Mouse (Mus musculus): Measurements from ENCODE around the gene Tbx18.

The Tbx18 gene

DNA sequence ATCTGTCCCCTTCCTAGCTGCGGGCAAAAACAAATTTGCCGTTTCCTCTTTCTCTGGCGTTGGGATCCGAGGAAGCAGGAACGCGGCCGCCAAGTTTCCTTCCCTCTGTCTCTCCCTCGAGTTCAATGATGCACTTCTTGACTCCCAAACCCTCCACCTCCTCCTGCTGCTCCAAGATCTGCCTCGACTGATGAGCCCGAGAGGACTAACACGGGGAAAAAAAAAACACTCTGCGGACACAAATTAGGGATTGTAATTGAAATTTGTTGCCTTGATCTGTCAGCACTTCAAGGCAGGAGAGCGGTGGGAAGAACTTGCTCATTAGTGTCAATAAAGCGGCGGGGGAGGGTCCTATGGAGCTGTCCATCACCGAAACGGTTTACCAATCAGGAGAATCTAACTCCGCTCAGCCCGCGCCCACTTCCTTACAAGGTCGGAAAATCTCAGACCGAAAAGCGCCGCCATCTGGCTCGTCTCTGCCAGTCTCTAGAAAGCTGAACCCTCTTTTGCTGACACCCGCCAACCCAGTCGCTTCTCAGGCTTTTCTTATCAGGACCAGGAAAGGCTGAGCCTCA is at the start of gene Tbx18:
Tbx18 (minus strand) TSS at position 300 of the 575 bp plus-strand sequence.
- DNase-seq (ENCODE audit: low read depth, low spot score), result peak; percentile 98

DNA sequence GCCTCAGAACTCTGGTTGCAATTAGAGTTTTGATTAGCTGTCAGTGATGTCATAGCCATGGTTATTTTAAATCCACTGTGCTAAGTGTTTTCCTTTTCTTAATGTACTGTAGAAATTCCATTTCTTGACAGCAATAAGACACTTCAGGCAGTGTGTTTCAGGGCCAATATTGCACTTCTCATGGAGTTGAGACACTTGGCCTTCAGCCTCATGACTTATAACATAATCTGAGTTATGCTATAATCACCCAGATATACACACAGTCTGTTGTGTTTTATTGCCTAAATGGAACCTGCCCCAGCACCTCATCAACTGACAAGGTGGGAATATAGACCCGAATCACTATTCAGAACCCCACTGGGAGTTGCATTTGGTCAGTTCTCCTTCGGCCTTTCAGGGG is 42.9 kb upstream of the Tbx18 start:
- no peak for DNase-seq (ENCODE audit: low read depth, low spot score)

DNA sequence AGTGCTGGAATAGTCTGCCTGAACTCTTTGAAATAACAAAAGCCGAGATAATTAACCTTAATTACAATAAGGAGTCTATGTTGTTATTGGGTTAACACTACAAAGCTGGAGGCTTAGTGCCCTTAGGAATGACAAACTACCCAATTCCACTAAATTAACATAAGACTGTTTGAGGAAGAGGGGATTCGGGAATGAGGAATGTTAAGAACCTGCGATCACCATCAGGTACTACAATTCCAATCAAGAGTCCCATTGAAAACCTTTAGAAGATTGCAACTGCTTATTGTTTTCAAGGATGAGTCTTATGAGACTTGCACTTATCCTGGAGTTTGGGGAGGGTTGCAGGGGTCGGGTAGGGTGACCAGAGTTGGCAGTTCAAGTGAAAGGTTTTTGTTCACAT is 24.6 kb upstream of the Tbx18 start:
- DNase-seq (ENCODE audit: low read depth, low spot score), result peak; percentile 51

DNA sequence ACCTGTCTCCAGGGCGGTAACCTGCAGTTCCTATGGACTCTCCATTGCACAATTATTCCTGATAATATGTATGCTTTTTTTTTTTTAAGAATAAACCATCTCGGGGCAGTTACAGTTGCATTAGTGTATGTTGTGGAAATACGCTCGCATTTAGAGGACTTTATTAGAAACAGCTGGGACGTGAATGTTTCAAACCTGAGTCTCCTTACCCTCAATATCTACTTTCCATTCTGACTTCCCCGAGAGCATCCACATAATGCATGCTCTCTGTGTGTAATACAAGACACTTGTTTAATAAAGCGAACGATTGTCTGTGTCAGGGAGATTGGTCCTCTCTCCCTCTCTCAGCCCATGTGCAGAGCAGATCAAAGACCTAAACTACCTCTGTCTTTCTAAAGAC is 10.5 kb upstream of the Tbx18 start:
- DNase-seq (ENCODE audit: low read depth, low spot score), result no peak

DNA sequence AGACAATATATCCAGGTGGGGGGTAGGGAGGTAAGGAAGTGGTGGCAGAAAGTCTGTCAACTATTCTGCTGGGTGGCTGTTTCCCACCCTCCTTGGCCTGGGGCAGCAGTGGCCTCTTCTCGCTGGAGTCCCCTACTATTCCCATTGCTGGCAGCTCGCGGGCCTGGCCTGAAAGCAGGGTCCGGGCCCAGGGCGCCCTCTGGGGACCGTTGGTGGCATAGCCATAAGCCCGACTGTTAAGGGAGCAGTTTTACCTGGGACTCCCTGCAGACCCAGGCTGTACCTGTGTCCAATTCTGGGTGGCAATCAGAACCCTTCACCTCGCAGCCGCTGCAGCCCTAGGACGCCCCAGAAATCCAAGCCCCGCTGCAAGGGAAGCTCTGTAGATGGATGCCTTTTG is 9.6 kb upstream of the Tbx18 start:
- peak; percentile 77 for DNase-seq (ENCODE audit: low read depth, low spot score)

DNA sequence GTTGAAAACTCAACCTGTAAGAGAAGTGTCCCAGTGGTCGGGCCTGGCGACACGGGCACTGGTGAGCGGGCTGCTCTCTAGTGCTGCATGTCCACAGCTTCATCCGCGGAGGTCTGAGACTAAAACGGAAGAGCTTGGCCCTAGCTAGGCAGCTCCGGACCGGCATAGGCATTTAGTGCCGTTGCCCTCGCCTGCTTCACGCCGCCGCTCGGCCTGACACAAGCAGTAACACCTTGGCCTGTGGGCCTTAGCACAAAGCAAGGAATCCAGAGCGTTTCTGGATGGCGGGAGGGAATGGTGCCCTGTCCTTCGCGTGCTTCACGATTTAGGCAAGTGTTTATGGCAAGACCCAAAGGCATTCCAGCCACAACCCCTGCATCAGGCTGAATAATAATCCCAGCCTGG is 9.2 kb upstream of the Tbx18 start:
- DNase-seq (ENCODE audit: low read depth, low spot score), result peak; percentile 57

DNA sequence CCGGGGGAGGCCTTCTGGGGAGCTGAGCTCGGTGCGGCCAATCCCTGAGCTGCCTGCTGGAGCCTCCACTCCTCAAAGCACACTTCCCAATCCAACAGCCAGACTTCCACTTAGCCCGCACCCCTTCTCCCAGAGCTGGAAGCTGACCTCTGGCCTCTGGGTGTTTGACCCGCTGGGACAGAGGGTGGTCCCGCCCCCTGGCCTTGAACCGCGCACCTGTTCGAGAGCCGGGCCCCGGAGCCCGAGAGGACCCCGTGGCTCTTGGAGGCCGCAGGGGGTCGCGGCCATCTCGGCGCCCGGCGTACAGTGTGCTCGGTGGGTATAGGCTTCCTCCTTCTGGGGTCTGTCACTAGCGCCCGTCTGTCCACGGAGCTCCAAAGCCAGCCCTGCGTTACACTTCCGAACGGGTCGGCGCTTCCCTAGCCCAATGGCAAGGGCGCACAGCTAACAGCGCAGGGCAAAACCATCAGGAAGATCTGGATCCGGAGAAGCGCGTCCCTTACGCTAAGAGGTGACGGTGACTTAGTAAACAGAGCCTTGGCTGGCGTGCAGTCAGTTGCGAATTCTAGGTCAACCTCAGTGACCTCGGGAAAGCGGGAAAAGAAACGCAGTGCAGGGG is 8.6 kb upstream of the Tbx18 start:
- peak; percentile 69 for DNase-seq (ENCODE audit: low read depth, low spot score)

DNA sequence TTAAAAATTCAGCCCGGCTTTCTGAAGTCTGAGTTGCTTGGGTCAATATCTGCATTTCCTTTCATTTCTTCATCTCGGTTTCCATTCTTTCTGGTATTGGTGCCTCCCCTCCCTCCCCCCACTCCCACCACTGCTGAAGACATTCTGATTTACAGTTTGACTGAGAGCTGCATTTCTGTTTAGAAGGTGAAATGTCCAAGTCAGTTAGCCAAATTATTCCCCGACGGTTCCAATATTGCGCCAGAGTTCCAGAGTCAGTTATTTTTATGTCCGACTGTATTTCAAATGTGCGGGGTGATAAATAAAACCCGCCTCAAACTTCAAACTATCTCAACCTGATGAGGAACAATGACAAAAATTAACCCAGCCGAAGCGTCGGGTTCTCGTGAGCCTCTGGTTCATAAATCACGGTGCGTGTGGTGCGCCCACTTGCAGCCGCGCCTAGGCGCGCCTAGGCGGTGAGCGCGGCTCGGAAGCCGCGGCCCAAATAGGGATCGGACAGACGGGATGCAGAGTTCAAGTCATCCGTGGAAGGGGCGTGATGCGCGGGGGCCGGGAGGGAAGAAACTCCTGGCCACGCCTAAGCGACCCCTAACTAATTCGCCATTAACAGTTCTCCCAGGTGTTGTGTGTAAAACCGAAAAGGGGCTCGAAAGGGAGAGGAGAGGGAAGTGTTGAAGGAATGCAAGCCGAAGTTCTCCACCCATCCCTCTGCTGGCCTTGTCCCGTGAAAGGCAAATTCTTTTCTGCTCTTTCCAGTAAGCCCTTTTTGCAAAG is 7.9 kb upstream of the Tbx18 start:
- DNase-seq (ENCODE audit: low read depth, low spot score), result peak; percentile 82

DNA sequence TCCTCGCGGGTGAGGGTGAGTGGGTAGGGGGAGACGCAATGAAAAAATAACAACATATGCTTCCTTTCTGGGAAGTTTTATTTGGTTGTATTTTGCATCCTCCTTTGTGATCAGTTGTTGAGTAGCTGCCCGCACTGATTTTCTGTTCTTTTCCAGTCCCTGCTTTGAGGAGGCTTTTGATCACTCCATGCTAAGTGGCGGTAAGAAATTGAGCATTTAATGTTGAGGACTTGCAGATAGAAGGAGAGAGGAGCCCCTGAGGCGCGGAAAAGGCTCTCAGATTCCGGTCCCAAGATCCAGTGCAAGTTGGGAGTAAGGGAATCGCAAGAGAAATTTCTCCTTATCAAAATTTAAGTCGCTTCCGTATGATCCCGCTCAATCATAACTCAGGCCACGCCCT is 7.1 kb upstream of the Tbx18 start:
- DNase-seq (ENCODE audit: low read depth, low spot score), result no peak

DNA sequence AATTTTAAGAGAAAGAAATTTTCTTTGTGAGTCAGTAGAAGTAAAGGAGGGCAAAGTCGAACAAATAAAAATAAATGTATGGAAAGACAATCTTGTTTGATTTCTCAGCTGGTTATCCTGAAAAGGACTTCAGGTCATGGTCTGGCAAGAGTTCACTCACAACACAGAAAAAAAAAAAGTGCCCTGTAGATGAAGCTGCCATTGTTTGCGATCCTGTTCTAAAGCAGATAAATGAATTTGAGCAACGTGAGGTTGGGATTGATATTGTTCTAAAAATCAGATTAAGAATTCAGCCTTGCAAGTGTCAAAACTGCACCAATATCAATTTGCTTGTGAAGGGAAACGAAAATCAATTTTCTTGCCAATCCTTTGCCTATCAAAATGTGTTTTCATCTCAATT is 6.2 kb upstream of the Tbx18 start:
- no peak for DNase-seq (ENCODE audit: low read depth, low spot score)

DNA sequence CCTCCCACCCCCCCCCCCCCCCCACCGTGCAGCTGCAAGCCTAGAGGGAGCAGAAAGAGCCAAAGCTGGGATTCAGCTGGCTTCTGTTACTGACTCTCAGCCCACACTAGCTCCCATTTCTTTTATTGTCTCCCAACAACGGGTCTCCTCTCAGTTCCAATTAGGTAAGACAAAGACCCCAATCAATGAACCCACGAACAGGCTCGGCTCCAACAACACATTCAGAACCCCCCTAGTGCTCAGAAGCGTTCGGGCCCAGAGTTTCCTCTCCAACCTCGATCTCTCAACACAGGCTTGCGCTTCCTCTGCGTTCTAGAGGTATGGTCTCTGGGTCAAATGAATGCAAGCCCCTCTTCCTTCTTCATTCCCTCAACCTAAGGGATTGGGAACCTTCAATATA is 4.0 kb upstream of the Tbx18 start:
- DNase-seq (ENCODE audit: low read depth, low spot score), result no peak

DNA sequence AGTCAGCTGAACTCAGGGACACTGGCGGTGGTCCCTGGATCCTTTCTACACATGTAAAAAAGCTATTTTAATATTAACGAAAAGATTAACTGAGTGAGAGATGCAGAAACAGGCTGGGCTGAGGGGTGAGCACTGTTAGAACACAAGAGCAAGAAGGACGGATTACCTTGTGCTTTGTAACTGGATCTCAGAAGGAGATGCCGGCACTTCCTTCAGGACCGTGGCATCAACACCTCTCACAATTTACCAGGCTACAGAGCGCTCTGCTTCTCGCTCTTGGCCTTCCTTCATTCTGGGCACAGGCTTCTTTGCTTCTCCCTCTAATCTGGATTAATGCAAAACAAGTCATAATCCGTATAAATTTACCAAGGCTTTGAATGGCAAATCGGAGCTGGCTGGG is 3.6 kb upstream of the Tbx18 start:
- no peak for DNase-seq (ENCODE audit: low read depth, low spot score)

DNA sequence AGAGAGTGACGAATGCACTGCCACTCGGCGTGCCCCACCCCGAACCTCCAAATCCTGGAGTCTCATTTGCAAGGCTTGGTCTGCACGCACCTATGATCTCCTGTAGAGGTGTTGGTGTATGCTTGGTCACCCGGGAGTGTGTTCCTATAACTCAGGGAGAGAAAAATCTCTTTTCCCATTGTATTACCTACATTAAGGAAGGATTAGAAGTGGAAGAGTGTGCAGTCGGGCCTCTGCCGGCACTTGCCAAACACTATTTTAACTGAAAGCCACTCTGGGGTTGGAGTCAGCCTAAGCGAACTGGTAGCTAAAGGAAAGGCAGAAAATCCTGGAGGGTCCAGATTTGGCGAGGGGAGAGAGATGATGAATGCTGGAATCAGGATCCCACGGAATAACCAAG is 2.7 kb upstream of the Tbx18 start:
- peak; percentile 13 for DNase-seq (ENCODE audit: low read depth, low spot score)

DNA sequence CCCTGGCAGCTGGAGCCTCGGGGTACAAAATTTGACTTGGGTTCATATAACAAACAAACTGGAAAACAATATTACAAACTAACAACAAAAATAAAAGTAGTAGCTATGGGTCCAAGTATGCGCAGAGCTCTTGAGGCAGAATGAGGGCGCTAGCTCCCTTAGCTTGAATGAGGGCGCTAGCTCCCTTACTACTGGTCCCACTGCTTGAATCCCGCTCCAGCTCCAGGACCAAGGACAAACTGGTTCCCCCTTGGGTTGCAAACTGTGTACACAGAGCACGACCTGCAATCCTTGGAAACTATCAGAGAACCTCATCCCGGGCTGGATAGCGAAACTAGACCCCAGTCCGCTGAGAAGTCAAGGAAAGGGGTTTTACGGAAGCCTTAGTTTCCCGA is 2.2 kb upstream of the Tbx18 start:
- peak; percentile 36 for DNase-seq (ENCODE audit: low read depth, low spot score)

DNA sequence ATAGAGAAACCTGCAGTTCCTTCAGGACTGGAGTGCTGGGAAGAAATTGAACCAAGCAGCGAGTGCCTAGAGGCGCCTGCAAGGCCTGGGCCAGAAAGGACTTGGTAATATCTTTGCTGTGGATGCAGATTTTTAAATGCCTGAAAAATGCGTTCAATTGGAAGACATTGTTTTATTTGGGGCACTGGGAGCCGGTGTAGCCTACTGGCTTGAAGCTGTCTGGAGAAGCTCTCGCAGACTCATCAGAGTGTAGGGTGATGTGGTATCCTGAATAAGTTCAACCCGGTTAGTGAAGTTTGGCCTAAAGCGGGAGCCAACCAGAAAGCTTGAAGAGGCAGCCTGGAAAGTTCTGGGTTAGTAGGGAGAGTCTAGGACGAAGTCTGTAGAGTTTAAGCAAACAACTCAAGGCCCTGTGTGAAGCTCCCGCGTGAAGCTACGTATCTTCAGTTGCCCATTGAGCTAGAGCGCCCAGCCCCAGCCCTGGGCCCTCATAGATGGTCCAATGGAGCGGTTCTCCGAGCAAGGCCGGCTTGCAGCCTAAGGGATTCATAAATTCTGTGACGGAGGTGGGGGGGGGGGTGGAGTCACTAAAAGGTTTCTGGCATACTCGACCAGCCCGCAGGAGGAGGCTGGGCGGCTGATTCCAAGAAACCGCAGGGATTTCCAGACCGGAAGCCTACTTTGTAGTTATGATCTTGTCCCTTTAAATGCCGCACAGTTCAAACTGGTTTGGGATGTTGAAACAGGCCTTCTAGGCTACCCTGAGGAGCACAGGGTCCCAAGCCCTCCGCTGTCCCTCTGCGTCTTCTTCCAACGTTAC is 1.6 kb upstream of the Tbx18 start:
- peak; percentile 16 for DNase-seq (ENCODE audit: low read depth, low spot score)

DNA sequence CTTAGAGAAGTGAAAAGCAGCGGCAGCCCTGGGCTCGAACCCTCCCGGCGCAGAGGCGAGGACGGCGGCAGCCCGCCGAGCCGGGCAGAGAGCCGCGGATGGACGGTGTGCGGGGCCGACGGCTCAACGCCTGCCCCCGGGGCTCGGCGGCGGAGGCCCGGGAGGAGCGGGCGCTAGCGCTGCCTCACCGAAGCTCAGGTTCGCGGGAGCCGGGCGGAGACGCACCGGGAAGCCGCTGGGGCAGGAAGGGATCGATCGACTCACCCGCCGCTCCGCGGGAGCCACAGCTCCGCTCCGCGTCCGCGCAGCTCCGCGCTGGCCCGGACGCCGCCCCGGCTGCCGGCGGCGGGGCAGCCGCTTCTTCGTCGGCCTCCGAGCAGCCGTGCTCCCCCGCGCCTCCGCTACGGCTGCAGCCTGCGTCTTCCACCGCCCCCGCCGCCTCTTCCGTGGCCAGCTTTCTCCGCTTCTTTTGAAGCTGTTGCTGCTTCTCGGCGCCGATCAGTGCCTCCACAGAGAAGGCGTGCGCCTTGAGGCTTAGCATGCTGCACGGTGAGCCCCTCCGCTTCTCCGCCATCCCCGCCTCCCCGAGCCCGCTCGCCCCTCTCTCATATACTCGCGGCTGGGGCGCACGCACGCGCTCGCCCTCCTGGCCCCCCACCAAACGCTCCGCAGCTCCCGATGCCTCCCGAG is 644 bp downstream of the Tbx18 start:
- DNase-seq (ENCODE audit: low read depth, low spot score), result peak; percentile 68

DNA sequence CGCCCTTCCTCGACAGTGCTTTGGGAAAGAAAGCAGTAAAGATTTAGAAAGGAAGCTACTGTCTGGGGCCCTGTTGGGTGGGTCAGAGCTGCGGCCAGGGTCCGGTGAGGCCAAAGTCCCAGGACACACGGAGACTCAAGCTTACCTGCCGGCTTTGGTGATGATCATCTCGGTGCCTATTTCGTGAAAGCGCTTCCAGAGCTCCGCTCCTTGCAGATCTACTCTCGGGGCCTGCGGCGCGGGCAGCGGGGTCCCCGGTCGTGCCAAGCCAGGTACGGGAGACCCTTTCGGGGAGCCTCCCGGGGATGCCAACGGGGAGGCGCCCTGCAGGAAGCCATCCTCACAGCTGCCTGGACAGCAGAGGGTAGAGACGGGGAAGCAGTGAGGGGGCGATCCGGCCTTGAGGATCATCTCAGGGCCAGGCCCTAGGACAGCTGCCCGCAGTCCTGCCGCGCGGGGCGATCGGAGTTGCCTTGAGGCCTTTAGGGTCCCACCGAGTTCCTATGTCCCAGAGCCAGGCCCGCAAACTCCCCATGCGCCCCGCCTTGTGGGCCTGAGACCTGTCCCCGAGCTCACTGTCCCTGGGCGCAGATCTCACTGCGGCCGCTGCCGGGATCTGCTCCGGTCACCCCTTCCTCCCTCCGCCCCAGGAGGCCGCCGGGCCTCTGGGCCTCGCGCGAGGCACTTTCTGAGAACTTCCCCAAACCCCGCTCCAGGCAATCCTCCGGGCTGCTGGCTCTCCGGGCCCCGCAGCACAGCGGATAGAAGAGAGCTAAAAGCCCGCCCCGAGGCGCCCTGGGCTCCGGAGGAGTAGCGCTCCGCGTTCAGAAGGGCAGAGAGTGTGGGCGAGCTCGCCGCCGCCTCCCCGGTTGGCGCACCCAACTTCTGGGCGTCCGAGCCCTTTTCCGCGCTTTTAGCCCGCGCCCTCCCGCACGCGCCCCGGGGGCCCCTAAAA is 1.5 kb downstream of the Tbx18 start:
- peak; percentile 65 for DNase-seq (ENCODE audit: low read depth, low spot score)

DNA sequence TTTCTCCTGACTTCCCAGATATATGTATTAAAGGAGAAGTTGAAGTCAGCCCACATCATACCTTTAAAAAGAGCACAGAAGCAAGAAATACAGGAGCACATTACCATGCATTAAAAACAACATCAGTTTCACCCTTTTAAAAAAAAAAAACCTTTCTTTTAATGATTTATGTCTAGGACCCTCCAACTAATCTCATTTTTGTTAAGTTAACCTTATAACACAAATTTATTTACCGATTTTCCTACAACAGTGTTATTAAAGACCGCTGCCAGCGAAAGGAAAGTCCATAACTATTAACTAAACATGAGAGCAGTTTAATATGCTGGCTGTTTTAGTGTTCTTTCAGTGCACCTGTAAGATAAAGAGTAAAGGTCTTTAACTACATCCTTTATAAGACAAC is 3.0 kb downstream of the Tbx18 start:
- no peak for DNase-seq (ENCODE audit: low read depth, low spot score)

DNA sequence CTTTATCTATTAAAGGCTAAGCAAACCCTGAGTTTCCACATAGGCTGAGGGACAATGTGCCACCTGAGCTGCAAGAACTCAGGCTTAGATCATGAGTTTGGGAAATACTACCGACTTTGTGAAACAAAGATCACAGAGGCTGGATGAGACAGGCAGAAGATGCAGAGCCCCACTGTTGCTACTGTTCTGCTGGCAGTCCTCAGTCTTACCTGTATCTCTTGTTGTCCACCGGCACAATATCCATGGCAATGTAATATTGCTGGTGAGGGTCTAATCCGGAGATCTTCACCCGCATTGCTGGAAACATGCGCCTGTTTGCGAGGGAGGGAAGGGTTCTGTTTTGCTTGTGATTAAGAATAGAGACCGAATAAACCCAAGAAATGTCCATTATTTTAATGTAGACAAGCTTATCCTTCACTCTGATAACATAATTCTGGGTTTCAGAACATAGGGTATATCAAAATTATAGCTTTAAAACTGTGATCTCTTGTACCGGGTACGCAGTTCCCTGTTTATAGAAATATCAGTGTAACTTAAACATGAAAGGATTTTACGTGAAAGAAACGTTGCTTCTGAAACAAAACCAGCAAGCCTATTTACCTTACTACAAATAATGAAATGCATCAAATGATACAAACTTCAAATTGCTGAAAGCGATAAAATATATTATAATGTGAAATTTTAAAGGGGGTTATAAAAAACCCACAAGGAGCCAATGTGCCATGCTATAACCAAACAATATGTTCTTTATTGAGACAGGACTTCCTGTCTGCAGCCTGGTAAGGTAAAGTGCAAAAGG is 3.7 kb downstream of the Tbx18 start:
- no peak for DNase-seq (ENCODE audit: low read depth, low spot score)

DNA sequence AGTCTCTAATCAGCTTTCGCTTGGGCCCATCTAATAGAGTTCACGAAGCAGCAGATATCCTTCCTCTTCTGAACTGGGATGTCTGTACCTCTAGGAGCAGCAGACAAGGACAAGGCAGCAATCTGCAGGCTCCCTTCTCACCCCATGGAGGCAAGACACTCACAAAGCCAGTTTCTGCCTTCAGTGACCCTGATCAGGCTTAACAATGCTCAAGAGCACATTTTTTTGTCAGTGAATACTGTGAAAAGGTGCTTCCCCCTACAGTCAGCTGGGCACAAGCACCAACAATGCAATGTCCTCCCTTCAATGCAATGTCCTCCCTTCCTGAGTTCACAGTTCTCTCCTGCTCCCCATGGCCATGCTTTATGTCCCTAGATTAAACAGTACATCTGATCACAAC is 9.3 kb downstream of the Tbx18 start:
- no peak for DNase-seq (ENCODE audit: low read depth, low spot score)
